Mouse (Mus musculus): ENCODE measurements around the gene Slc27a2. TPM values are rescaled to one million over a fixed set of nuclear protein-coding genes. Genes with fewer than 3 reads are reported as not detected.

Slc27a2 gene
- polyA plus RNA-seq, 1 experiment from 2014 or later = 1.3 TPM

DNA sequence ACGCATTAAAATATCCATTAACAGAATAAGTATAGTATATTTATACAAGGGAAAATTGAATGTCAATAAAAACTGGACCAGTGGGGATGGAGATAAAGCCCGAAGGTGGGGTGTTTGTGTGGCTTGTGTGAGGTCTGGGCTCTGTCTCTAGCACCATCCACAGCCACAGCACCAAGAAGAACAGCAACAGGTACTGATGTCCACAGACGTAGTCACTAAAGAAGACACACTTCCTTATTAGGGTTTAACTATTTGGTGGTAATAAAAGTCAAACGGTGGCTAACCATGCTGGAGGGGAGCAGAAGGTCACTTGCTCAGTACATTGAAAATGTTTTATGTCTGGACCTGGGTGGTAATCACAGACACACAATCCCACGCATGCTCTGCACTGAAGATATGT, 25.2 kb downstream of the Slc27a2 start:
- DNase-seq = no peak

DNA sequence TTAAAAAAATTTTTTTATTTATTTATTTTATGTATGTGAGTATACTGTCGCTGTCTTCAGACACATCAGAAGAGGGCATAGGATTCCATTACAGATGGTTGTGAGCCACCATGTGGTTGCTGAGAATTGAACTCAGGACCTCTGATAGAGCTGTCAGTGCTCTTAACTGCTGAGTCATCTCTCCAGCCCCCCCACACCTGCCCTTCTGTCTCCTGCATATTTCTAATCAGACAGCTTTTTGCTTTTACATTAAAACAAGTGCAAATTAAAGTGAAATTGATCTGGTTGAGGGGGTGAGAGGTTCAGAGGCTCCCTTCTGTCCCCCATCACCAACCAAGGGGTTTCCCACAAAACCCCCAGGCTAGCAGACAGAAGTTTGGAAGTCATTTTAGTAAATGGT, 27.1 kb downstream of the Slc27a2 start:
- H3K9me3 ChIP-seq (ENCODE audit: low read depth, low read length) = no peaks in the 10 kb centered on the region; the same call in 1 of the 2 replicates
- H3K9ac ChIP-seq = no peak overlapping the region
- H3K27me3 ChIP-seq (ENCODE audit: insufficient read depth, low read length) = no peaks in the 10 kb centered on the region
- H3K27ac ChIP-seq (ENCODE audit: low read depth) = no peak overlapping the region
- no peaks in the 10 kb centered on the region for H3K4me1 ChIP-seq (ENCODE audit: insufficient read depth)
- H3K4me3 ChIP-seq (ENCODE audit: low read depth, low read length) = no peak overlapping the region
- WGBS = 84% methylated on average over 1 of the region's 1 CpGs
- DNase-seq (no peak), ATAC-seq (ENCODE audit: insufficient read depth) (no peak)
- H3K36me3 ChIP-seq (ENCODE audit: insufficient read depth) = no peaks in the 10 kb centered on the region
- TF ChIP-seq CTCF (IDR thresholded peaks at IDR 0.05; ENCODE audit: low read depth) = no peak
- no peak overlapping the region for H3K4me2 ChIP-seq

More for the DNA sequence above, 25.2 kb downstream of the Slc27a2 start:
- Histone ChIP-seq H3K27ac (ENCODE audit: low read depth) (no peak overlapping the region), H3K4me3 (ENCODE audit: low read depth, low read length) (no peak overlapping the region), H3K4me2 (no peak overlapping the region), H3K9me3 (ENCODE audit: low read depth, low read length) (no peaks in the 10 kb centered on the region; the same call in 1 of the 2 replicates), H3K27me3 (ENCODE audit: insufficient read depth, low read length) (no peaks in the 10 kb centered on the region), H3K4me1 (ENCODE audit: insufficient read depth) (no peaks in the 10 kb centered on the region), H3K9ac (no peak overlapping the region), H3K36me3 (ENCODE audit: insufficient read depth) (no peaks in the 10 kb centered on the region)
- no peak for ATAC-seq (ENCODE audit: insufficient read depth)
- TF ChIP-seq CTCF (IDR thresholded peaks at IDR 0.05; ENCODE audit: low read depth) = no peak
- 78% methylated on average over 5 of the region's 5 CpGs for WGBS

DNA sequence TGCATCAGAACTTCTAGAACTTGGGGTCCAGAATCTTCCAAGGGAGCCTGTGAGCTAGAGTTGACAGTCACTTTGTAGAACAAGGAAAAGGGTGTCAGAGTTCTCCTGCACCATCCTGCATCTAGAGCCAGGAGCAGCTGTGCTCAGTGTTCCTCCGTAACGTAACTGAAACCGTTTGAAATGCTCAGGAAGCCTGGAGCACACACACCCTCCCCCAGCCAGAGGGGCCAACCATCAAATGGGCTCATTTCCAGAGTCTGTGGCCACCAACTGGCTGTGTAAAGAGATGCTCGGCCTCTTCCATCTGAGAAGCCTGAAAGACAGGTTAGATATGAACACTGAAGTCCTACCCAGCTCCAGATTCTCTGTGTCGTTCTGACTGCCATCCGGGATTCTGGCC, 31.8 kb downstream of the Slc27a2 start:
- Histone ChIP-seq H3K4me1 (ENCODE audit: insufficient read depth) (no peaks in the 10 kb centered on the region), H3K36me3 (ENCODE audit: insufficient read depth) (no peaks in the 10 kb centered on the region), H3K4me3 (ENCODE audit: low read depth, low read length) (no peak overlapping the region), H3K9ac (no peak overlapping the region), H3K9me3 (ENCODE audit: low read depth, low read length) (no peaks in the 10 kb centered on the region), H3K27ac (ENCODE audit: low read depth) (no peak overlapping the region), H3K4me2 (no peak overlapping the region), H3K27me3 (ENCODE audit: insufficient read depth, low read length) (no peaks in the 10 kb centered on the region)
- DNase-seq (no peak), ATAC-seq (ENCODE audit: insufficient read depth) (no peak)
- TF ChIP-seq CTCF (IDR thresholded peaks at IDR 0.05; ENCODE audit: low read depth) = no peak
- 61% methylated on average over 6 of the region's 6 CpGs for WGBS

DNA sequence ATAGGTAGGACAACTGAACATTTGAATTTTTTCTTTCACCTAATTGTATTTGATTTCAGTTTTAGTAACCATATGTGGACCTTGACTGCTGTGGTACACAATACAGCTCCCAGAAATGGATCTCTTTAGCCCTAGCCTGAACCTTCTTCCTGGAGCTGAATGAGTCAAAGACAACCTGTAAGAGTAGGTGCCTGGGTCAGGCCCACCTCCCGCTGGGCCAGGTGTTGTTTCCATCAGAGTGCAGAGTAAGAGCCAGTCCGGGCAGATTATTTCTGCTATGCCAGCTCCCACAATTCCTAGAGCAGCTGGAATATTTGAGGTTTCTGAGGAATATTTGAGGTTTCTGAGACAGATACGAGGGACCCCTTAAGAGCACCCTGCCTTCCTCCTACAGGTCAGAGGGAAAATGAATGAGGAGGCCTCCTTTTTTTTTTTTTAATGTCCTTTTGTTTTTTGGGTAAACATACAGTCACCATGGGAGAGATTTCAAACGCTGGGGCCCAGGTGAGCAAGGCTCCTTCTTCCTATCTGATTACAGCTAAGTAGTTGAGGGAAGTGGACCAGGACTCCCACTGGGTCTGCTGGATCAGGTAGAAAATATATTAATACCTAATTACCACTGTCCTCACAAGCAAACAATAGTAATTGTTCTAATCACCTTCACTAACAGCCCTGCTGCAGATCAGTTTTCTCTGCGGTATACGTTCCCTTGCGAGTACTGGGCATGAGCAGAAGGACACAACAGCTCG, 32.6 kb downstream of the Slc27a2 start:
- Histone ChIP-seq H3K9me3 (ENCODE audit: low read depth, low read length) (no peaks in the 10 kb centered on the region), H3K4me2 (no peak overlapping the region), H3K27ac (ENCODE audit: low read depth) (no peak overlapping the region), H3K36me3 (ENCODE audit: insufficient read depth) (no peaks in the 10 kb centered on the region), H3K9ac (no peak overlapping the region), H3K27me3 (ENCODE audit: insufficient read depth, low read length) (no peaks in the 10 kb centered on the region), H3K4me1 (ENCODE audit: insufficient read depth) (no peaks in the 10 kb centered on the region), H3K4me3 (ENCODE audit: low read depth, low read length) (no peak overlapping the region)
- no peak for TF ChIP-seq CTCF (IDR thresholded peaks at IDR 0.05; ENCODE audit: low read depth)
- ATAC-seq (ENCODE audit: insufficient read depth) (no peak), DNase-seq (no peak)
- 70% methylated on average over 8 of the region's 8 CpGs for WGBS

DNA sequence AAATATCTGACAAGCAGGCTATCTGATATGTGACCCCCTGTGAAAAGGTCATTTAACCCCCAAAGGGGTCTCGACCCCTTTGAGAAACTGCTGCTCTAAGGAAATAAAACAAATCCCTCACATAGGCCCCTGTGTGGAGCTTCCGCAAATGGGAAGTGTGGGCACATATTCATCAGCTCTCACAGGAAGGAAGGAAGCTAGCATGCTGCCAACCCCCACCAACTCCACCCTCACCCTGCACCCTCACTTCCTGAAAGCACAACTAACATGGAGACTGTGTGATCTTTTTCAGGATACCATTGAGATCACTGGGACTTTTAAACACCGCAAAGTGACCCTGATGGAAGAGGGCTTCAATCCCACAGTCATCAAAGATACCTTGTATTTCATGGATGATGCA, 35.3 kb downstream of the Slc27a2 start:
- Histone ChIP-seq H3K9ac (no peak overlapping the region), H3K4me2 (no peak overlapping the region), H3K9me3 (ENCODE audit: low read depth, low read length) (no peaks in the 10 kb centered on the region), H3K36me3 (ENCODE audit: insufficient read depth) (no peaks in the 10 kb centered on the region), H3K27me3 (ENCODE audit: insufficient read depth, low read length) (no peaks in the 10 kb centered on the region), H3K4me1 (ENCODE audit: insufficient read depth) (no peaks in the 10 kb centered on the region), H3K27ac (ENCODE audit: low read depth) (no peak overlapping the region), H3K4me3 (ENCODE audit: low read depth, low read length) (no peak overlapping the region)
- WGBS = 78% methylated on average over 3 of the region's 3 CpGs
- TF ChIP-seq CTCF (IDR thresholded peaks at IDR 0.05; ENCODE audit: low read depth) = no peak
- ATAC-seq (ENCODE audit: insufficient read depth) = no peak
- DNase-seq = no peak

DNA sequence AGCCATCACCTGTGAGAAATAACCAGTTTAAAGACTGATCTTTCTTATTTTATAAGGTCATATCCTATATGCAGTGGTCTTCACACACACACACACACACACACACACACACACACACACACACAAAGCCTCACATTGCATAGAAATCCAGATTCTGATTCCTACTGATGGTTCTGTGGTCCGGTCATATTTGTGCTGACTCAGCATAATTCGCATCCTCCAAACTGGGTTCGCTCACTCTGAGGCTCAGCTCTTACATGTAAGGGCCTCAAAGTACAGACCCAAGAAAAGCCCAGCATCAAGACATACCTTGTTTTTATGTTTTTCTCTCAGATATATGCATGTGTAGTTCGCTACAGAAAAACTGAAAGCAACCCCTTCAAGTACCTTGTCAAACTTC, 39.1 kb downstream of the Slc27a2 start:
- TF ChIP-seq CTCF (IDR thresholded peaks at IDR 0.05; ENCODE audit: low read depth) = no peak
- H3K4me3 ChIP-seq (ENCODE audit: low read depth, low read length) = no peak overlapping the region
- no peak overlapping the region for H3K9ac ChIP-seq
- no peak for ATAC-seq (ENCODE audit: insufficient read depth)
- 89% methylated on average over 4 of the region's 4 CpGs for WGBS
- H3K4me1 ChIP-seq (ENCODE audit: insufficient read depth) = no peaks in the 10 kb centered on the region
- H3K4me2 ChIP-seq = no peak overlapping the region
- no peak for DNase-seq
- H3K36me3 ChIP-seq (ENCODE audit: insufficient read depth) = no peaks in the 10 kb centered on the region
- H3K27ac ChIP-seq (ENCODE audit: low read depth) = no peak overlapping the region
- no peaks in the 10 kb centered on the region for H3K27me3 ChIP-seq (ENCODE audit: insufficient read depth, low read length)
- H3K9me3 ChIP-seq (ENCODE audit: low read depth, low read length) = no peaks in the 10 kb centered on the region

DNA sequence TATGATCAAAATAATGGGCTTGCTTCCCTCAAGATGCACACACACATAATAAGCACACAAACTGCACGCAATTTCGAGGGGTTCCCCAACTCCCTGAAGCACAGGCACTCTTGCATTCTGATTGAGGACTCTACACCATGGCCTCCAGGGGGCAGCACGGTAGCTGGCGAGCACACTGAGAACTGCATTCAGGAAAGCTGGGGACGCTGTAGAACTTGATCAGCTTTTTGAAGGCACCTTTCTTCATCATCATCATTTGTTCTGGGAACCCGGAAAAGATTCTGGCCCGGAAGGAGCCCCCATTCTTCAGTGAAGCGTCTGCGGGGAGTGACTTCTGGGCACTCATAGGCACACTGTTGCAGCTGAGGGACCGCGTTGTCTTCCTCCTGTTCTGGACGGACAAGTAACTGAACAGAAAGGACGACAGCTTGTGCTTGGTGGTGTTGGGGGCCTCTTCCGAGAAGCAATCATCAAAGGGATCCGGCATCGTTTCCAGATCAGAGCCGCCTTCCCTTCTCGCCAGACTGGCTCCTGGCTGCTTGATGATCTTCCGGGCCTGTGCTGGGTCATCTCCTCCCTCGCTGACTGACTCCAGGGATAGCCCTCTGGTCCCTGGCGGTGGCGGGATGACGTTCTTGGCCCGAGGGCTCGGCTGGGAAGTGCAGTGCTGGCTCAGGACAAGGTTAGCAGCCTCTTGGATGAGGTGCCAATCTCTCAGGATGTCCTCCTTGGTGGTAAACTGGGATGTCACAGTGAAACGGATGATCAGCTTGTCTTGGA, 41.8 kb downstream of the Slc27a2 start:
- H3K4me2 ChIP-seq = peak overlapping the region; percentile 66
- H3K27me3 ChIP-seq (ENCODE audit: insufficient read depth, low read length) = no peaks in the 10 kb centered on the region
- ATAC-seq (ENCODE audit: insufficient read depth) (peak; percentile 80), DNase-seq (peak; percentile 87)
- H3K9ac ChIP-seq = peak overlapping the region; percentile 40
- H3K4me1 ChIP-seq (ENCODE audit: insufficient read depth) = no peaks in the 10 kb centered on the region
- no peak overlapping the region for H3K27ac ChIP-seq (ENCODE audit: low read depth)
- WGBS = 20% methylated on average over 26 of the region's 26 CpGs
- peak overlapping the region; percentile 29 for H3K4me3 ChIP-seq (ENCODE audit: low read depth, low read length)
- H3K36me3 ChIP-seq (ENCODE audit: insufficient read depth) = no peaks in the 10 kb centered on the region
- TF ChIP-seq CTCF (IDR thresholded peaks at IDR 0.05; ENCODE audit: low read depth) = peak; percentile 92
- H3K9me3 ChIP-seq (ENCODE audit: low read depth, low read length) = no peaks in the 10 kb centered on the region
